Mouse (Mus musculus): Measurements from ENCODE around the gene Dhdh.

DNA sequence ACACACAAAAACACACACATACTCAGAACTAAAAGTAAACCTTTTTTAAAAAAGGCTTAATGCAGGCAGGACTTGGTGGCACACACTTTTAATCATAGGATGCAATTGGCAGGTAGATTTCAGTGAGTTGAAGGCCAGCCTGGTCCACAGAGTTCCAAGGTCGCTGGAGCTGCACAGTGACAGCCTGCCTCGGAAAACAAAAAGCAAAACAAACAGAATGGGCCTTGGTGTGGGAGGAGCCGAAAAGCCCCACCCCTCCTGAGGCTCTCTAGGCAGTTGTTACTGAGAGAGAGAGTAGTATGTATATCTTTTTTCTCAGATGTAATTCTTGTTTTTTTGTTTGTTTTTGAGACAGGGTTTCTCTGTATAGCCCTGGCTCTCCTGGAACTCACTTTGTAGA is 2.7 kb upstream of the Dhdh start:
- TF ChIP-seq CTCF (IDR thresholded peaks at IDR 0.05; ENCODE audit: borderline replicate concordance, extremely low read depth, insufficient read depth, insufficient read length) (no peak), POLR2A (IDR thresholded peaks at IDR 0.05; ENCODE audit: borderline replicate concordance, extremely low read depth, insufficient read depth, insufficient read length, poor library complexity, severe bottlenecking) (no peak)
